Mouse (Mus musculus) G1E (cell line): ENCODE measurements around the gene Wt1. TPM values are rescaled to one million over a fixed set of nuclear protein-coding genes. Genes with fewer than 3 reads are reported as not detected.

Experiments used
- ATAC-seq: 2 replicates; pipeline ENCODE4 v1.8.0; 2016; ENCODE audit warnings: mild to moderate bottlenecking; ENCODE audit not compliant: insufficient number of reproducible peaks, poor library complexity, low FRiP score, severe bottlenecking; ENCODE audit errors: extremely low read depth
- DNase-seq: peaks from one replicate; pipeline ENCODE4 v3.0.0; 2012; ENCODE audit warnings: low spot score
- H3K27me3 ChIP-seq: 2 replicates; pipeline ENCODE4 v1.6.1; 2012; ENCODE audit warnings: mild to moderate bottlenecking, low read length, inconsistent platforms; ENCODE audit not compliant: insufficient read depth
- H3K36me3 ChIP-seq: replicated peaks from 2 replicates; pipeline ENCODE3; 2012; ENCODE audit warnings: mild to moderate bottlenecking, inconsistent platforms
- H3K4me1 ChIP-seq: 2 replicates; pipeline ENCODE4 v1.6.1; 2012; ENCODE audit warnings: low read depth, low read length, inconsistent platforms, mixed read lengths; ENCODE audit not compliant: insufficient read depth
- H3K4me3 ChIP-seq: 2 replicates; pipeline ENCODE4 v1.5.1; 2012; ENCODE audit warnings: low read depth, mild to moderate bottlenecking, inconsistent platforms, low read length, moderate library complexity, mixed read lengths
- H3K9me3 ChIP-seq: replicated peaks from 2 replicates; pipeline ENCODE4 v1.6.1; 2012; ENCODE audit warnings: inconsistent platforms
- CTCF ChIP-seq: IDR thresholded peaks from 2 replicates; pipeline ENCODE4 v1.5.1; 2012; ENCODE audit warnings: low read depth, low read length, inconsistent platforms, mixed read lengths
- GATA1 ChIP-seq: IDR thresholded peaks from 2 replicates; pipeline ENCODE4 v1.6.1; 2012; ENCODE audit warnings: borderline replicate concordance, low read length, inconsistent platforms, mixed read lengths
- GATA2 ChIP-seq: IDR thresholded peaks from 2 replicates; pipeline ENCODE4 v1.6.1; 2012; ENCODE audit warnings: low read depth, low read length, inconsistent platforms, borderline replicate concordance
- POLR2AphosphoS5 ChIP-seq: IDR thresholded peaks from 2 replicates; pipeline ENCODE4 v1.6.1; 2012; ENCODE audit warnings: low read depth, low read length, inconsistent platforms; ENCODE audit not compliant: insufficient replicate concordance
- TAL1 ChIP-seq: conservative IDR thresholded peaks from 2 replicates; pipeline ENCODE4 v1.6.1; 2012; ENCODE audit warnings: low read depth, low read length, inconsistent platforms, mixed read lengths
- polyA plus RNA-seq: library from polyadenylated mRNA; stranded (reverse); fragments of >175 nt; gene quantifications from 2 replicates; pipeline ENCODE4 v1.2.3, GENCODE M21; 2012
- total RNA-seq, 2 experiments: library from RNA; stranded (forward) in 1 of 2; stranded (reverse) in 1 of 2; fragments of 200-1000 nt in 1 of 2; fragments of >200 nt in 1 of 2; fragmentation: Nextera tagmentation in 1 of 2; gene quantifications; 2 replicates each; pipeline ENCODE4 v1.2.3; 2014 to 2017

Gene Wt1
- total and polyA plus RNA-seq, 3 experiments: 0.05 TPM; not detected in 2

DNA sequence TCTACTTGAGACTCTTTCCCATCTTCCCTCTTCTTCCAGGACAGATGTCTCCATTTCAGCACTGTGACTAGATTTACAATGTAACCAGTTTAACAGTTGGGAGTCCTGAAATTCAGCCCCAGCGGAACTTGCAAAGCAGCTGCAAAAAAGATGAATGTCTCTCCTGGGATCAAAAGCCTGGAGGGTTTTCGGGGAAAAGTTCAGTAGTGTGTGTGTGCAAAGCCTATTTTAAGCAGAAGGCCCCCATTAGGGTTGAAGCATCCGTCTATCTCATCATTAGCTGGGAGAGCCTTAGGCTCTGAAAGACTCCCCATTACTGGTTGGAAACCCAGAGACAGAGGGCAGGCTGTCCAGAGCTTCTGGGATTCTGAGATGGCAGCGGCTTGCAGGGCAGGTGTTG, 37.2 kb upstream of the Wt1 start:
- H3K4me1 ChIP-seq: no peaks in the 10 kb centered on the region
- peaks cover 6% of the 10 kb centered on the region for H3K27me3 ChIP-seq
- TF ChIP-seq CTCF (no peak), GATA1 (no peak), GATA2 (no peak), TAL1 (no peak), POLR2AphosphoS5 (no peak)
- no peaks in the 10 kb centered on the region for H3K9me3 ChIP-seq
- DNase-seq: no peak
- ATAC-seq: no peak
- no peaks in the 10 kb centered on the region for H3K36me3 ChIP-seq
- H3K4me3 ChIP-seq: no peak overlapping the region

GRCm38 (mm10) chr2:105089581-105090508, 36.5 kb upstream of the Wt1 start:
- H3K9me3 ChIP-seq: no peaks in the 10 kb centered on the region
- TF ChIP-seq GATA1 (no peak), POLR2AphosphoS5 (no peak), GATA2 (no peak), CTCF (no peak), TAL1 (no peak)
- no peak for DNase-seq

GRCm38 (mm10) chr2:105090991-105091390, 35.3 kb upstream of the Wt1 start:
- Histone ChIP-seq H3K4me1 (no peaks in the 10 kb centered on the region), H3K9me3 (no peaks in the 10 kb centered on the region), H3K36me3 (no peaks in the 10 kb centered on the region), H3K27me3 (peaks cover 8% of the 10 kb centered on the region), H3K4me3 (no peak overlapping the region)
- TF ChIP-seq GATA2: no peak
- TF ChIP-seq POLR2AphosphoS5: no peak
- no peak for TF ChIP-seq TAL1
- TF ChIP-seq GATA1: no peak
- no peak for TF ChIP-seq CTCF
- ATAC-seq (no peak), DNase-seq (no peak)

More at GRCm38 (mm10) chr2:105089581-105090508, 36.5 kb upstream of the Wt1 start:
- Histone ChIP-seq H3K4me1 (no peaks in the 10 kb centered on the region), H3K36me3 (no peaks in the 10 kb centered on the region), H3K27me3 (peaks cover 8% of the 10 kb centered on the region), H3K4me3 (no peak overlapping the region)
- ATAC-seq: no peak

GRCm38 (mm10) chr2:105091718-105092117, 34.6 kb upstream of the Wt1 start, which contains the start of gene Gm11060:
Gene Gm11060 (plus strand): TSS chr2:105092018.
- no peak within 1 kb of the TSS for H3K4me3 ChIP-seq
- ATAC-seq (no peak), DNase-seq (no peak)
- no peak for TF ChIP-seq GATA2
- no peak for TF ChIP-seq TAL1
- no peak for TF ChIP-seq POLR2AphosphoS5
- TF ChIP-seq CTCF: no peak
- H3K4me1 ChIP-seq: no peaks in the 10 kb centered on the region
- H3K27me3 ChIP-seq: peaks cover 8% of the 10 kb centered on the region
- no peaks in the 10 kb centered on the region for H3K9me3 ChIP-seq
- no peaks in the 10 kb centered on the region for H3K36me3 ChIP-seq

DNA sequence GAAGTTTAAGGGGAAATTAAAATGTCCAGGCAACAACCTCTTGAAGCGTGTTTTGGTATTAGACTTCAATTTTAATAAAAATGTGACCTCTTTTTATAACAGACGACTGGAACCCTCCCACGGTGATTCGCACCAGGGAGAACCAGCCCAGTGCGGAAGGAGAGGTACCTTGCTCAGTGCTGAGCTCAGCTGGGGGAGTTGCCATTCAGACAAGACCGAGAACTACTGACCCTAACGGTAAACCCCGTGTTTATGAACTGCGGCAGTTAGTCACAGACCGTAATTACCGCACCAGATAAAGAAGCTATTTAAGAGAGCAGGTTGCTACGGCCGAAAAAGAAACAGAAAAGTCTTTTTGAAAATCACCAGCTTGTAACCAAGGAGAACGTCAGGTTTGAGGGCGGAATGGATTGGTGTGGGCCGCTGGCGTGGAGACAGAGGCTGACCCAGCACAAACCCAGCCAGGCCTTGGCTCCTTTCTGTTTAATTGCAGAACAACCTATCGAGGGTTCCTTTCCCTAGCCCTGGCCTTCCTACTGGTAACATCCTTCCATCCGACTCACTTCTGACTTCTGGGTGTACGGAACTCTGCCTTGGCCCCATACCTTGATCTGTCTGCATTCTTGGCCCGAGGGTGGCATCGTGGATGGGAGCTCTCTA, 28.9 kb upstream of the Wt1 start:
- no peaks in the 10 kb centered on the region for H3K36me3 ChIP-seq
- no peak for ATAC-seq
- H3K4me3 ChIP-seq: no peak overlapping the region
- H3K27me3 ChIP-seq: peaks cover 2% of the 10 kb centered on the region; the same call in 1 of the 2 replicates
- TF ChIP-seq GATA2 (no peak), CTCF (no peak), POLR2AphosphoS5 (no peak), GATA1 (no peak), TAL1 (no peak)
- no peaks in the 10 kb centered on the region for H3K9me3 ChIP-seq
- H3K4me1 ChIP-seq: no peaks in the 10 kb centered on the region
- DNase-seq: no peak

- ATAC-seq: no peak
- H3K9me3 ChIP-seq: no peaks in the 10 kb centered on the region
- DNase-seq: no peak
- no peak for TF ChIP-seq POLR2AphosphoS5
- TF ChIP-seq CTCF: no peak
- no peak for TF ChIP-seq GATA1
- no peak for TF ChIP-seq GATA2
- TF ChIP-seq TAL1: no peak
- no peak overlapping the region for H3K4me3 ChIP-seq
- H3K36me3 ChIP-seq: no peaks in the 10 kb centered on the region
- no peaks in the 10 kb centered on the region for H3K4me1 ChIP-seq
- no peaks in the 10 kb centered on the region; the same call in none of the 2 replicates for H3K27me3 ChIP-seq
Observed at GRCm38 (mm10) chr2:105099410-105099809, 26.9 kb upstream of the Wt1 start.
